Mouse (Mus musculus) gastrocnemius, adult 8-10 months (tissue): ENCODE results near the gene Gramd1b. TPM values are rescaled to one million over a fixed set of nuclear protein-coding genes. Genes with fewer than 3 reads are reported as not detected.

Source experiments
- DNase-seq, 2 experiments: peaks; one replicate each; pipeline ENCODE4 v3.0.0; 2022; ENCODE audit warnings: low spot score in 2 of 2
- total RNA-seq, 4 experiments: library from RNA; stranded (reverse); gene quantifications; 2 replicates each; pipeline ENCODE4 v1.2.4; 2022

Gene Gramd1b
- total RNA-seq, 4 experiments from 2014 or later, result 3.6 to 6.0 (median 4.8) TPM

DNA sequence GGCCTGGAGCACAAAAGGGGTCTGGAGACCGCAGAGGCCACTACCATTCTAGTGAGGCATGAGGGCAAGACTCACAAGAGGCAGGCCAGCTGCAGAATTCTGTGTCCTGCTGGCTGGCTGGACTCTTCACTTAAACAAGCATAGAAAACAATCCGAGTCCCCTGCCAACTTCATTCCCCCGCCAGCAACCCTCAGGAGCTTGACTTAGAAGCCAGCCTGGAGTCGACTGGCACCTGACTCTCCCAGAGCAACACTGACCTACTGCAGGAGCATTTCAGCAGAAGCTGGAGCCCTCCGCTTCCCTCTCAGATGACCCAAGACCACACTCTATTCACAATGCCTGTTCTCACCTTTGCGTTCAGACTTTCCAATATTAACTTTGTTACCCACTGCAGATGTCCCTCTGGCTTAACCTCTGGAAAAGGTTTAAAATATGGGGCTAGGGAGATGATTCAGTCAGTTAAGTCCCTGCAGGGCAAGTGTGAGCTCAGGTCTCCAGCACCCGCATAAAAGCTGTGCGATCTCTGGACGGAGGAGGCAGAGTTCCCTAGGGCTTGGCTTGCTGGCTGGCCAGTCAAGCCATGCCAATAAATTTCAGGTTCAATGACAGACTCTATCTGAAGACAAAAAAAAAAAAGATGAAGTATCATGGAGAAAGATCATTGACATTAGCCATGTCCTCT is 104.8 kb downstream of the Gramd1b start:
- DNase-seq, result no peak

- no peak for DNase-seq
These were observed 106.3 kb downstream of the Gramd1b start for GRCm38 (mm10) chr9:40424874-40425273.

- no peak for DNase-seq
These were observed 107.7 kb downstream of the Gramd1b start for GRCm38 (mm10) chr9:40423427-40423867.

- no peak for DNase-seq
These were observed 108.7 kb downstream of the Gramd1b start for GRCm38 (mm10) chr9:40422368-40423057.

GRCm38 (mm10) chr9:40420652-40421335 is 110.4 kb downstream of the Gramd1b start:
- DNase-seq, result no peak

GRCm38 (mm10) chr9:40418803-40419202 is 112.4 kb downstream of the Gramd1b start:
- no peak for DNase-seq

DNA sequence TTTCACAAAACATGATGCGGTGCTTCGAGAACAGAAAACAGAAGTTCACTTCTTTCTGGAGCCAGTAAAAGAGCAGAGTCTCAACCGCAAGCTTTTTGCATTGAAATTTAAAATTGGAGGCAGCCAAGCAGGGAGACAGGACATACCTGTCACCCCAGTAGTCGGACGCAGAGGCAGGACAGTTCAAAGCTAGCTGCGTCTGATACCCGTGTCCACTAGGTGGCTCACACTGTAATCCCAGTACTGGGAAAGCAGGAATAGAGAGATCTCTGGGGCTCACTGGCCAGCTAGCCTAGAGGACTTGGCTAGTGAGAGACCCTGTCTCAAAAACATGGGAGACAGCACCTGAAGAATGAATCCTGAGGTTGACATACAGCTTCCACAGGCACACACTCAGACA is 115.0 kb downstream of the Gramd1b start:
- DNase-seq, result no peak

GRCm38 (mm10) chr9:40414904-40415766 is 116.0 kb downstream of the Gramd1b start:
- DNase-seq, result peak in 1 of 2 experiments; percentile 16

DNA sequence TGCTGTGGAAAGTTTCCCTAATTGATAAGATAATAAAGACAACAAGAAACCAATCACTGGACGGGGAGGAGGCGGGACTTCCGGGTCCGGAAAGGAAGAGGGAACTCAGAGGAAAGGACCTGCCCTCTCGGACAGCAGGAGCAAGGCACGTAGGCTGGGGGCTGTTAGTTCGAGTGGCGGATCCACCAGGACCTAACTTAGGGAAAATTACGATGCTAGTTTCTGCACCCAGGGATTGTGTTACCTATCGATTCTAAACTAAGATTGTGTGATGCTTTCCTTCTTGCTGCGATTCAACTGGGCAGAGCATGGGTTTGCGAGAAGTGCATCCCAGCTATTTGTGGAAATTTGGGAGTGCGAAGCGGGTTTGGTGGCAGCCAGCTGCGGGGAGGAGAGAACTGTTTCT is 116.7 kb downstream of the Gramd1b start:
- DNase-seq, result peak; percentile 50 to 54

DNA sequence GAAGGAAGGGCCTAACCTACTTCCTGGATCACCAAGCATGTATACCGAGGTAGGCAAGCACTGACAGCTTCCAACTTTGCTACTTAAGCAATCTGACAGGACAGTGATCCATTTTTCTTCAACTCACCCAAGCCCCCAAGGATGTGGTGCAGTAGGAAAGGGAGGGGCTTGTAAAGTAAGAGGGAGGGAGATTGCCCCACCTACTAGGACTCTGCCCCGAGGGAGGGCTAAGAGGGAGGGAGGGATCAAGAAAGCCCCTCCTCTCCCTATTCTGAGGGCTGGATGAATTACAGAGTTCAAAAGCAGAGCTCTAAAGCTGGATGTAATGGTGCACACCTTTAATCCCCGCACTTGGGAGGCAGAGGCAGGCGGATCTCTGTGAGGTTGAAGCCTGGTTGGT is 117.6 kb downstream of the Gramd1b start:
- DNase-seq, result no peak

- DNase-seq, result no peak
These were observed 118.3 kb downstream of the Gramd1b start for GRCm38 (mm10) chr9:40412931-40413330.

DNA sequence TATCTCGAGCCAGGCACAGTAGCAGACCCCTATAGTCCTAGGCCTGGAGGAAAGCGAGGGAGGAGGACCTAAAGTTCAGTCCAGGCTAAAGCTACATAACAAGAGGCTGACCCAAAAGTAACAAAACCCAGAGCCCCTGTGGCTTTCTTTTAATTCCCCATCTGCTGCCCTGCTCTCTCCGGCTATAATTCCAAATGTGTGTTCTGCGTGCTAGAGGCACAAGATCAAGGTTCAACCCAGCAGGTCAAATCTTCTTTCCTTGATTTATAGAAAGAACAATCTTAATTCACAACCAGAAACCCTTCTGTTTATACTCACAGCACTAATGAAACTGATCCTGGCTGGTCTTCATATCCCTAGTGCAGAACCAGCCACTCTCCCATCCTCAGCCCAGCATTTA is 118.9 kb downstream of the Gramd1b start:
- no peak for DNase-seq

DNA sequence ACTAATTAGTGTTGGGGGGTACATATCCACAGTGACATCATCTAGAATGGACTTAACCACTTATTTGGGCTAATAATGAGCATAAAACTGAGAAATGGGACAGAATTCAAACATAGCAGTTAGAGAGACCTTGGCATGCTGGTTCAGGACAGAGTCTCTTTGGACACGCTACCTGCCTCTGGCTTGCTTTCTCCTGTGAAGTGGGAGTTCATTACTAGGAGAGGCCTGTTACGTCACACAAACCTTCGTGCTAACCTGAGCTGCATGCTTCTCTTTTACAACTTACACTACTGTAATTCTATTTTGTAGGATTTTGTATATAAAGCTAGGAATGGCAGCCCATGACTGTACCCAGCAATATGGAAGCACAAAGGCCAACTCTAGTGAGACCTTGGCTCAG is 120.3 kb downstream of the Gramd1b start:
- DNase-seq, result no peak

GRCm38 (mm10) chr9:40409071-40409470 is 122.1 kb downstream of the Gramd1b start:
- DNase-seq, result no peak

GRCm38 (mm10) chr9:40408415-40408814 is 122.8 kb downstream of the Gramd1b start:
- DNase-seq, result no peak

DNA sequence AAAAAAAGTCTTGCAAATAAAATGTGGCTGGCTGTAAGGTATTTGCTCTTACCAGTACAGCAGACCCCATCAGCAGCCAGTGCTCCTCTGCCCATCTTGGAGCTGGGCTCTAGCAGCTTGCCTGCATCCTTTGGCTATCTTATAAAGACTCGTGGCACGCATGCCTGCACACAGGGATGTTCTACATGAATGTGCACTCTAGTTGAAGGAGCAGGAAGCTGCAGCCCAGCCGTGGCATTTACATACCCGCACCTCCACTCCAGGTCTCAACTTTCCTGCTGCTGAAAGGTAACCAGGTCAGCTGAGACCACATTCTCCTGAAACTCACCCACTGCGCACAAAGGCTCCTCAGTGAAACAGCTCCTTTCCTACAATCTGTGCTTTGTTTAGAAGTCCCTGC is 123.3 kb downstream of the Gramd1b start:
- no peak for DNase-seq

DNA sequence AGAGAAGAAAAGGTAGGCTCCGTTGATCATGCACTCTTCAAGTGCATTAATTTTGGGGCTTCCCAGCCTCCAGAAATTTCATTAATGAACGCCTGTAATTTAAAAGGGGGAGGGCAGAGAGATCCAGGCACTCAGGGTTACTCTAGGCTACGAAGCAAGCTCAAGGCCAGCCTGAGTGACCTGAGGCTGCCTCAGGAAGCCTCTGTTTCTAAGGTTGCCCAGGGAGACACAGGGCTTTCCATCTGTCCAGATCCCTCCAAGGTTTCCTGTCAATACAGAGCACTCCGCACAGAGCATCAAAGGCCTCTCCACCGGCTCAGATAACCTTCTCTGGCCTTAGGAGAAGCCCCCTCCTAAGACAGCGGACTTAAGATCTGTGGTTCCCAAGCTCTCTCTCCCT is 125.4 kb downstream of the Gramd1b start:
- DNase-seq, result no peak

DNA sequence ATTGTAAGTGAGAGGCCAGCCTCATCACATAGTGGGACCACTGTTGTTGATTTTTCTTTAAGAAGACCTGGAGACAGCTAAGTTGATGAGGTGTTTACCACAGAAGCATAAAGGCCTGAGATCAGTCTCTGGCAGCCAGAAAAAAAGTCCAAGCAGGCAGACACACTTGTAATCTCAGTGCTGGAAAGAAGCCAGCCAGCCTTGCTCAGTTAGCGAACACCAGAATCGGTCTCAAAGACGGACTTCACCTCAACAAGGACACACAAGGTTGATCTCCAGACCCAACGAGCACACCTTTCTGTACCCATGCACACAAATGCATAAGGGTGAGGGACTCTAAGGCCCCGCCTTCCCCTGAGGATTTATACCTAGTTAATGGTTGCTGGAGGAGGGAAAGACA is 125.9 kb downstream of the Gramd1b start:
- DNase-seq, result no peak

DNA sequence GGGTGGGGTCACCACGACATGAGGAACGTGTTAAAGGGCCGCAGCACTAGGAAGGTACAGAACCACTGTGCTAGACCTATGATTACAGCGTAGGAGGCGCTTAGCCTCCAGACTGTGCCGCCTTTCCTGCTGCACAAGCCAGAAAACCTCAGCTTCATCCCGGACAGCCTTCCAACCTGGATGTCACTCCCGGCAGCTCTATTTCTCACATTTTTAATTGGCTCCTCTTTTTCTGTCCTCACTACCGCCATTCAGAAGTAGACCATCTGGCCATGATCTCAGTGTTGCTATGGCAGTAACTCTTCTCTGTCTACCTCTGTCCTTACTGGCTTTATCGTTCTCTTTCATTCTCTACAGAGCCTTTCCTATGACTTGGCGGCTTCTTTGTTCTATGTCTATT is 126.5 kb downstream of the Gramd1b start:
- no peak for DNase-seq

- DNase-seq, result no peak
These were observed 127.4 kb downstream of the Gramd1b start for GRCm38 (mm10) chr9:40403750-40404149.

DNA sequence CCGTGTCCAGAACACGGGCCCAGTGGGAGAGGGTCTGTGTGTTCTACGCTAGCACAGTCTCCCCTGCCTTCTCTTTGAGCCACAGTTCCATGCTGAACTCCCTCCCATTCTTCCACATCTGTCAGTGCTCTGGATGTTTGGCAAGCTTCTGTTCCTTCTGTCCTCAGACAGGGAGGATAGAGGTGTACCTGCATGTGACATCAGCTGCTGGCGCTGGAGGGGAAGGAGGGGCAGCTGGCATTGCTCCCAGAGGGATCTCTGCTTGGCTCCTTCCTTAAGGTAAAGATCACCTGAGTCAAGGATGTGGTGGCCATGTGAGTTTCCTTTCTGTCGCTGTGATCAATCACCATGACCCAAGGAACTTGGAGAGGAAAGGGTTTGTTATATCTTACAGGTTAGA is 129.4 kb downstream of the Gramd1b start:
- DNase-seq, result no peak

GRCm38 (mm10) chr9:40400854-40401253 is 130.3 kb downstream of the Gramd1b start:
- no peak for DNase-seq
